Comparison of ENCODE assay signal across 8 mouse cellular contexts in genomic region chr17:56445397-56445796, GRCm38 (mm10). TPM values are rescaled to one million over a fixed set of nuclear protein-coding genes. Genes with fewer than 3 reads are reported as not detected.
A peak's percentile ranks its signal among the peaks of the same experiment; 100 is the strongest.
DNase-seq lines count a peak whose midpoint lies in the region; ATAC-seq lines count a peak whose summit lies in the region.

No protein-coding gene starts in this region.

- no peaks in the 10 kb centered on the region for H3K27me3 ChIP-seq in hindbrain, embryonic 13.5 days

- peaks cover 83% of the 10 kb centered on the region for H3K36me3 ChIP-seq in hindbrain, embryonic 13.5 days

- no peak overlapping the region for H3K9ac ChIP-seq in hindbrain, embryonic 13.5 days

- WGBS in hindbrain, embryonic 13.5 days, result 39% methylated on average over 14 of the region's 14 CpGs

- intact Hi-C loops in gastrocnemius, postnatal 14 days (cut with DNase I; ENCODE audit: low total_unique reads), result no loop called here

- 0 out of 2 replicates have a peak overlapping the region, but pooled peaks have one; percentile 49 for H3K27ac ChIP-seq in hindbrain, embryonic 13.5 days

- peak; percentile 39 for ATAC-seq in frontal cortex, adult (ENCODE audit: low TSS enrichment)
- ATAC-seq in hindbrain, embryonic 13.5 days (ENCODE audit: low FRiP score), result 0 out of 2 replicates have a peak, but pooled peaks have one; percentile 9

- no peak overlapping the region for H3K4me2 ChIP-seq in hindbrain, embryonic 13.5 days

- H3K4me3 ChIP-seq in hindbrain, embryonic 13.5 days, result no peak overlapping the region

- peaks cover 50% of the 10 kb centered on the region for H3K4me1 ChIP-seq in hindbrain, embryonic 13.5 days (replicated peaks)

- H3K9me3 ChIP-seq in hindbrain, embryonic 13.5 days, result no peaks in the 10 kb centered on the region

- DNase-seq in frontal cortex, postnatal 10 days (ENCODE audit: low spot score in 2 of 2), result no peak
- DNase-seq in T-cell, adult 2 months (ENCODE audit: low spot score), result peak; percentile 54
- DNase-seq in natural killer cell, adult 2 months (ENCODE audit: low spot score in 2 of 2), result peak; percentile 58 to 72
- DNase-seq in adrenal gland, postnatal 10 days, result no peak
- DNase-seq in gastrocnemius, postnatal 14 days, result no peak
- DNase-seq in cerebellum, adult 11 months, result no peak

RNA-seq across cellular contexts. Expression of gene Ptprs, which starts 30.9 kb away (rescaled TPM):
- polyA plus RNA-seq in hindbrain, embryonic 13.5 days (2015; fragmentation: Nextera tagmentation; extraction: Ambion mirVana), result 273 TPM in 2 replicates
- total RNA-seq in adrenal gland, postnatal 10 days (2021), result 100 to 1,000 TPM in 1 of 2 experiments, 10 to 100 TPM in 1; 77.1 to 106 TPM
- total RNA-seq in gastrocnemius, postnatal 14 days (2021), result 10 to 100 TPM; 38.2 to 44.4 TPM

Comparison
In these comparisons a context has a peak if more than half of its experiments do, and no peak if none do; other contexts are left out.
1. DNase-seq: peak in T-cell, adult 2 months (single experiment) and natural killer cell, adult 2 months (2 of 2); none in frontal cortex, postnatal 10 days (0 of 2), adrenal gland, postnatal 10 days (single experiment), gastrocnemius, postnatal 14 days (single experiment) and cerebellum, adult 11 months (single experiment).